Mouse (Mus musculus) forebrain, embryonic 10.5 days (tissue): ENCODE measurements at regions not wholly inside any gene's neighbourhood (a gene's known extent, or its start where the extent isn't known, plus 50 kb on each side); places are given as distances from the start of the nearest gene placed in this dataset.

Source experiments
- DNase-seq: peaks from one replicate; pipeline ENCODE4 v3.0.0-alpha.2; 2017; ENCODE audit warnings: low spot score; ENCODE audit errors: extremely low spot score
- H3K27ac ChIP-seq: fragments of 300-500 bp; sonication (generic); 2 replicates; pipeline ENCODE4 v1.5.1; 2016; ENCODE audit warnings: mild to moderate bottlenecking
- H3K27me3 ChIP-seq: fragments of 300-500 bp; sonication (generic); 2 replicates; pipeline ENCODE4 v1.6.1; 2016; ENCODE audit warnings: mild to moderate bottlenecking; ENCODE audit not compliant: poor library complexity, severe bottlenecking
- H3K36me3 ChIP-seq: fragments of 300-500 bp; sonication (generic); replicated peaks from 2 replicates; pipeline ENCODE4 v1.6.1; 2016; ENCODE audit warnings: mild to moderate bottlenecking, moderate library complexity
- H3K4me1 ChIP-seq: fragments of 300-500 bp; sonication (generic); 2 replicates; pipeline ENCODE4 v1.6.1; 2016
- H3K4me3 ChIP-seq: fragments of 300-500 bp; sonication (generic); 2 replicates; pipeline ENCODE4 v1.5.1; 2016; ENCODE audit warnings: mild to moderate bottlenecking, moderate library complexity
- H3K9me3 ChIP-seq: fragments of 300-500 bp; sonication (generic); 2 replicates; pipeline ENCODE4 v1.6.1; 2016; ENCODE audit warnings: mild to moderate bottlenecking, moderate library complexity
- WGBS: fragments of 180-500 bp; shearing (Covaris S2); methylation state at CpG from one replicate; pipeline ENCODE4 v1.1.7; 2016; 5-methylcytosine and 5-hydroxymethylcytosine counted together

DNA sequence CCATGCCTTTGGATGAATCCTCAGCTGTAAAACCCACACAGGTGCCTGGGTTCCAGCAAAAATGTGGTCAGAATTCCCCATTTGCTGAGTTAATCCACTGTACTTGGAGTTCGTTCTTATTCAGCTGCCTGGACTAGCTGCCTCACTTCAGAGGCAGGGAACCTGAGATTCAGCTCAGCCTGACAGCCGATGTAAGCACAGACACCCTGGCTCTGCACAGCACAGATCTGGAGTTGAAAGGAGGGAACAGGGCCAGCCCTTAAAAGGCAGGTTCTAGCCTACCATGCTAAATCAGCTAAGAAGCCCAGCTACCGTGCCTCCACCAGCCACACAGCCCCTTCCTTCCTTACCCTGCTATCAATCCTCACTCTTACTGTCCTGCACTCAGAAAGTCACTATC is 306.0 kb downstream of the Mroh4 start:
- WGBS: 73% methylated on average over 3 of the region's 3 CpGs
- H3K9me3 ChIP-seq: no peaks in the 10 kb centered on the region
- H3K27ac ChIP-seq: no peak overlapping the region
- H3K4me1 ChIP-seq: peaks cover 11% of the 10 kb centered on the region
- no peak overlapping the region for H3K4me3 ChIP-seq
- no peaks in the 10 kb centered on the region for H3K27me3 ChIP-seq
- DNase-seq: no peak
- no peaks in the 10 kb centered on the region for H3K36me3 ChIP-seq

DNA sequence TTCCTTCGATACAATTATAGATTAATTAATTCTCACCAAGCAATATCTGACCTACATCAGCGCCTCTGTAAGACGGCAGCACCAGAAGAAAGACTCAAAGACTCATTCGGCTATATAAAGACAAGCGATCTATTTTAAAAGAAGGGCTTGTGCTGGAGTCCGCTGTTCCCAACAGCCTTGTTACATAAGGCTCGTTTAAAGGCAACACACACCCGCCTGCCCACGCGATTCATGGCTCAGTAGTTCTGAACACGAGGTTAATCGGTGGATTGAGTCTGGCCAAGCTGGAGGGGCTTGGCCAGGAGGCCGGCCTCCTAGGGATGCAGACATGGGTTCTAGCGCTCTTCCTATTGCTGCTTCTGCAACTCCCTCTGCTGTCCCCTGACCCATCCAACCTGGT is 306.9 kb downstream of the Mroh4 start:
- Histone ChIP-seq H3K36me3 (no peaks in the 10 kb centered on the region), H3K9me3 (no peaks in the 10 kb centered on the region), H3K27me3 (no peaks in the 10 kb centered on the region), H3K27ac (no peak overlapping the region), H3K4me3 (no peak overlapping the region), H3K4me1 (peaks cover 11% of the 10 kb centered on the region)
- 70% methylated on average over 14 of the region's 14 CpGs for WGBS
- DNase-seq: no peak

DNA sequence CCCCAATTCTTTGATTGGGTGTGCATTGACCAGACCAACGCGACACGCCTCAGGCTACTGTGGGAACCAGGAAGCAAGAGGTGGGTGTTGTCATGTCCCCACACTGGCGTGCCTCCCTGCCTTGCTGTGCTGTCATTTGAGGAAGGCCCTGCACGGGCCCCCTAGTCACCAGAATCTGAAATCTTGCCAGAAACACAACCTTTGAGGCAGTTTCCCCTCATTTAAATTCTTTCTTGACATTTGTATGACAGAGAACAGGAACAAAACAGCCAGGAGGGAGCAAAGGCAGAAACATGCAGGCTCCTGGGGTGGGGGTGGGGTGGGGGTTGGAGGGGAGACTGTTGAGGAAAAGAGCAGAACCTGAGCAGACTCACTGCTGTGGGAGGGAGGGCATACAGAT is 309.5 kb downstream of the Mroh4 start:
- H3K27me3 ChIP-seq: no peaks in the 10 kb centered on the region
- WGBS: 85% methylated on average over 5 of the region's 5 CpGs
- H3K27ac ChIP-seq: no peak overlapping the region

DNA sequence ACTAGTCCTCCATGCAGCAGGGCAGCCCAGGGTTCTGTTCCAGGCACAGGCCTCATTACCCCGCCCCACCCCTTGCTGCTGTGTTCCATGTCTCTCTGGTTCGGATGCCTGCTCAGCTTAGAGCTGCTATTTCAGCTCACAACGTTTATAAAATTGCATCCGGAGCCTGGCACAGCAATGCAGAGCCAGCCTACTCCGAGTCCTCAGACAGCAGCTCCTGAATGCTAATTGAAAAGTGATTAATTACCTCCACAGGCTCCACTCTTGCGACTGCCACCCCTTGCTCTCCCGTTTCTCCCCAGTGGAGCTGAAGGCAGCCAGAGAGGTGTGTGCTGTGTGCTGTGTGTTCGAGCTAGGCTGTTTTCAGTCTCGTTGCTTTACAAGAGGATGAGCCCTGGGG is 310.6 kb downstream of the Mroh4 start:
- H3K36me3 ChIP-seq: no peaks in the 10 kb centered on the region
- no peak overlapping the region for H3K27ac ChIP-seq
- H3K27me3 ChIP-seq: no peaks in the 10 kb centered on the region
- no peak overlapping the region for H3K4me3 ChIP-seq
- H3K4me1 ChIP-seq: peaks cover 11% of the 10 kb centered on the region
- WGBS: 59% methylated on average over 9 of the region's 9 CpGs
- H3K9me3 ChIP-seq: no peaks in the 10 kb centered on the region
- no peak for DNase-seq

More for the DNA sequence above, 309.5 kb downstream of the Mroh4 start:
- Histone ChIP-seq H3K36me3 (no peaks in the 10 kb centered on the region), H3K4me1 (peaks cover 11% of the 10 kb centered on the region), H3K9me3 (no peaks in the 10 kb centered on the region), H3K4me3 (no peak overlapping the region)
- DNase-seq: no peak

DNA sequence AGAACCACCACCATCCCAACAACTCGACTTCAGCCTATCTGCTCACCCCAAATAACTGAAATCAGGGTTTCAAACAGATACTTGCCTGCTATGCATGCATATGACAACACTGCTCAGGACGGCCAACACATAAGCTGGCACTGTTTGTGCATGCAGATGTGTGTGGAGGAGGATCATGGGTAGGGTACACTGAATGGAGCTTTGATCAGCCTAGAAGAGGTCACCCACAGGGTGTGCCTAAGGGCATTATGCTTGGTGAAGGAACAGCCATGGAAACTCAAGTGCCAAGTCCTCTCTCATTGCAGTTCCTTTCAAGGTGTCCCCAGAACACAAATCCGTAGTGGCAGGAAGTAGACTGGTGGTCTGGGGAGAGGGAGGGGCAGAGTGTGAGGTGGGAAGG is 316.7 kb downstream of the Mroh4 start:
- peaks cover 15% of the 10 kb centered on the region for H3K4me1 ChIP-seq
- H3K27ac ChIP-seq: no peak overlapping the region
- H3K36me3 ChIP-seq: no peaks in the 10 kb centered on the region
- H3K9me3 ChIP-seq: no peaks in the 10 kb centered on the region
- DNase-seq: no peak
- WGBS: 77% methylated on average over 3 of the region's 3 CpGs
- no peak overlapping the region for H3K4me3 ChIP-seq
- H3K27me3 ChIP-seq: no peaks in the 10 kb centered on the region

DNA sequence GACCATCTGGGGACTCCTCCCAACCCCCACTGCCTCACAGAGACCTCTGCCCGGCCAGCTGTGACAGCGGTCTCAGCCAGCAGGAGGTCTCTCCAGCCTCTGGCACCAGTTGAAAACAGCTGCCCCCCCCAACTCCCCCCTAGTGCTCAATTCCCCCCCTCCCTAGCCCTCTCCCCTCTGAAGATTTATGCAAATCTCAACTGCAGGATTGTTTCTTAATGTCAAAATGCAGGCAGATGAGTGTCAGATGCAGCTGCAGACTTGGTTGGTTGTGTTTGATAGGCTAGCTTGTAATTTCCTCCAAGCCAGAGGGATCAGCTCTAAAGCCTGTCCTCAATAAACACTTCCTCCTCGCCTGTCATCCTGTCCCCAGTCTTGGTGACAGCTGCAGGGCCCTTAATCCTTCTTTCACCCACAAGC is 317.7 kb downstream of the Mroh4 start:
- Histone ChIP-seq H3K4me3 (no peak overlapping the region), H3K4me1 (peaks cover 15% of the 10 kb centered on the region), H3K36me3 (no peaks in the 10 kb centered on the region), H3K9me3 (no peaks in the 10 kb centered on the region), H3K27me3 (no peaks in the 10 kb centered on the region), H3K27ac (peak overlapping the region; percentile 20; the same call in 1 of the 2 replicates)
- WGBS: 19% methylated on average over 3 of the region's 3 CpGs
- DNase-seq: no peak

DNA sequence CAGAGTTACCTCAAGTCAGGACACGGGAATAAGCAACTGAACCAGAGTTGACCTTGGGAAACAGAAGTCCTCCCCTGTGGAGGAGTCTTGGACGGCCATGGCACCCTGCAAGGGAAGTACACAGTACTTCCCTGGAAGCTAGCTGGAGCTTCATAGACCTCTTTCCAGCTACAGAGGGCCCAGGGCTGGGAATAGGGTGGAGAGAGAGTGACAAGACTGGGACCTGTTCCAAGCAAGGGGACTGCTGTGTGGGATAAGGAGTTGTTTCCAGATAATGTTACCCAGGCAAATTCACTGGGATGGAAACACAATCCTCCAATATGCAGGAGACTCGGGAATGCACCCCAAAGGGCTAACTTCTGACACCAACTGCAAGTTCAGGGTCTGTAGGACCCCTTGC is 325.1 kb downstream of the Mroh4 start:
- 69% methylated on average over 3 of the region's 3 CpGs for WGBS

DNA sequence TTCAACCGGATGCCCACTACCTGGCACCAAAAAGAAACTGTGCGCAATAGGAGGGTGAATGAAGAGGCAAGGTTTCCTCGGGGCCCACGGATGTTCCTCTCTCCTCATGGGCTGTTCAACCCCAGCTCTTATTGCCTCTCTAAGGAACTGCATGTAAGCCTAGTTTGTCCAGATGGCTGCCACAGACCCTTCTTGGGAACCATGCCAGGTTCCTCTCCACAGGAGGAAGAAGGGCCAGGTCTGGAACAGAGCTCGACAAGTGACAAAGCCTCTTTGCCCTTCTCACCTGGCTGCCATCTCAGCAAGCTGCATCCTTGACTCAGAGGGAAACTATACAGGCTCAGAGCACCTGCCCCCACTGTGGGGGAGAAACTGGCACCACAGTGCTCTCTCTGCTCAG is 329.6 kb downstream of the Mroh4 start:
- H3K36me3 ChIP-seq: no peaks in the 10 kb centered on the region
- no peaks in the 10 kb centered on the region for H3K9me3 ChIP-seq
- no peak overlapping the region for H3K4me3 ChIP-seq
- H3K4me1 ChIP-seq: no peaks in the 10 kb centered on the region
- H3K27ac ChIP-seq: no peak overlapping the region
- 94% methylated on average over 5 of the region's 5 CpGs for WGBS
- no peaks in the 10 kb centered on the region for H3K27me3 ChIP-seq
- no peak for DNase-seq

More for the DNA sequence above, 325.1 kb downstream of the Mroh4 start:
- no peak for DNase-seq
- H3K27ac ChIP-seq: no peak overlapping the region
- H3K4me1 ChIP-seq: no peaks in the 10 kb centered on the region
- no peaks in the 10 kb centered on the region for H3K9me3 ChIP-seq
- H3K4me3 ChIP-seq: no peak overlapping the region
- H3K36me3 ChIP-seq: no peaks in the 10 kb centered on the region
- no peaks in the 10 kb centered on the region for H3K27me3 ChIP-seq

DNA sequence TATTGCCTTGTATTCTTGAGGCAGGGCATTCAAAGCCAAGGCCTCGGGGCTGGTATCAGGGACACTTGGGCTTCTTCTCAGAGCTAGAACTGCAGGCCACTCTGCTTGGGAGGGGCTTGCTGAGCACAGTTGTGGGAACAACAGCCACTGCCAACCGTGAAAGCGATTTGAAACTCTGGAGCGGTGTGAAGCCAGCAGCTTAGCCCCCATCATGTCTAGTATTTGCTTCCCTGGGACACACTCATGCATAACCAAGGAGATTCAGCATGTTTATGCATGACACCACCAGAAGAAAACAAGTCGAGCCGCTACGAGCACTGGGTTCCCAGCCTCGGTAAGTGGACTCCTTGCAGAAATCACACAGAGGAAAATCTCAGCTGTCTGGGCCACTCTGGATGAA is 339.9 kb downstream of the Mroh4 start:
- H3K27ac ChIP-seq: no peak overlapping the region
- peaks cover 5% of the 10 kb centered on the region for H3K4me1 ChIP-seq
- no peaks in the 10 kb centered on the region for H3K27me3 ChIP-seq
- H3K9me3 ChIP-seq: no peaks in the 10 kb centered on the region
- no peaks in the 10 kb centered on the region for H3K36me3 ChIP-seq
- DNase-seq: no peak
- 80% methylated on average over 8 of the region's 8 CpGs for WGBS
- no peak overlapping the region for H3K4me3 ChIP-seq

DNA sequence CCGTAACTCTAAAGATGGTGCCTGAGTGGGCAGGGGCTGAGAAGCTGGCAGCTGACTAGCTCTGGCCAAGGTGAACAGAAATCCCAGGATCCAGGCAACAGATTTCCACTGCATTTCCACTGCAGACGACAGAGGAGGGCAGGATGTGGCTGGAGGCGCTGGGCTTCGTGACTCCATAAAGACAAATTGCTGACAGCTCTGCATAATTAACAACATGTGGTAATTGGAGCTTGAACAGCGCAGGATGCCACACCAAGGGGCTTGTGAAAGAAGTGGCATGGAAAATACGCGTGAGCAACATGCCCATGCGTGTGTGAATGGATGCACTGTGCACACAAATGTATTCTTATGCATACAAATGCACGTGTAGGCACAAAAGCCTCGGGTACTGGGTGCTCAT is 341.5 kb downstream of the Mroh4 start:
- H3K27ac ChIP-seq: peak overlapping the region; percentile 20; the same call in 1 of the 2 replicates
- whole genome bisulfite sequencing: 80% methylated on average over 10 of the region's 10 CpGs
- DNase-seq: no peak

DNA sequence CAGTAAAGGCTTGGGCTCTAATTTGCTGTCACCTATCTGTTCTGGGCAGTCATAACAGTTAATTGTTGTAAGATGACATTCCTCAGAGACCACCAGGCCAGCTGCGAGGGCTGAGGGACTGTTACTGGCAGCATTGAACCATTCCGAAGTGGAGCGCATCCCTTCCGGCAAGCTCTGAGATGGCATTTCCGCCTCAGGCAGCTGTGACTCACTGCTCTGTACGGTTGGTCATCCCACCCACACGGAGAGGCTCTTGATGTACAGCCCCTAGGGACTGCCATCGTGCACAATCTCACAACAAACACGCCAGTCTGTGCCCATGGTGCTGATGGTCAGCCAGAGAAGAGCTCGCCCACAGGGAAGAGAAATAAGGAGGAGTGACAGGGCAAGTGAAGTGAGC is 342.0 kb downstream of the Mroh4 start:
- DNase-seq: no peak
- H3K27me3 ChIP-seq: no peaks in the 10 kb centered on the region
- H3K4me3 ChIP-seq: no peak overlapping the region
- H3K36me3 ChIP-seq: no peaks in the 10 kb centered on the region
- H3K4me1 ChIP-seq: peaks cover 5% of the 10 kb centered on the region
- no peaks in the 10 kb centered on the region for H3K9me3 ChIP-seq
- no peak overlapping the region for H3K27ac ChIP-seq
- 84% methylated on average over 10 of the region's 10 CpGs for WGBS

More for the DNA sequence above, 341.5 kb downstream of the Mroh4 start:
- Histone ChIP-seq H3K9me3 (no peaks in the 10 kb centered on the region), H3K27me3 (no peaks in the 10 kb centered on the region), H3K36me3 (no peaks in the 10 kb centered on the region), H3K4me1 (peaks cover 5% of the 10 kb centered on the region), H3K4me3 (no peak overlapping the region)

DNA sequence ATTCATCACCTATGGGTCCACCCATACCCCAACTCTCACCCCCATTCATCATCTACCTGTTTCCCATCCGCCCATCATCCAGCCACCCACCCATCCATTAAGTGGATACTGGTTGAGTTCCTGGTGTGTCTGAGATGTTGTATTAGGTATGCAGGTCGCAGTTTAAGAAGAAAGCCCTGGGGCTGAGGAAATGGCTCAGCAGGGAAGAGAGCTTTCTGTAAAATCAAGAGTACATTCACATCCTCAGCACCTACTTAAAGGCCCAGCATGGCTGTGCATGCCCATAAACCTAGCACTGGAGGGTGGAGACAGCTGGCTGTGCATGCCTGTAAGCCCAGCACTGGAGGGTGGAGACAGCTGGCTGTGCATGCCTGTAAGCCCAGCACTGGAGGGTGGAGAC is 348.7 kb downstream of the Mroh4 start:
- no peak overlapping the region for H3K4me3 ChIP-seq
- no peaks in the 10 kb centered on the region for H3K9me3 ChIP-seq
- 0 out of 2 replicates have a peak, but pooled peaks cover 4% of the 10 kb centered on the region for H3K4me1 ChIP-seq
- no peak for DNase-seq
- H3K27me3 ChIP-seq: no peaks in the 10 kb centered on the region
- H3K27ac ChIP-seq: no peak overlapping the region
- WGBS: 86% methylated on average over 2 of the region's 2 CpGs
- H3K36me3 ChIP-seq: no peaks in the 10 kb centered on the region

DNA sequence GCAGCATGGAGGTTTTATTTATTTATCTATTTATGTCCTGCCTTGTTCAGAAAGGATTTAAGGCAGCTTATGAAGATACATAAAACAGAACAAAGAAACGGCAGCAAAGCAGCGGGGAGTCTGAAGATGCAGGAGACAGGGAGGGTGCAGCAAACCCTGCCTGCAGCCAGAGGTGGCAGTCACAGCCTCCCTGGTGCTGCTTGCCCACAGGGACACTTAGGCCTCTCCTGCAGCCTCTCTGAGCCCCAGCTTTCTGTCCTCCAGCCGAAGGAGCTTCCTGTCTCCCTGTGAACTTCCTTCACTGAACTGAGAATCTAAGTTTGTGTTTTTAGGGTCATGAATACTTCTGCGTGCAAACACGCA is 353.0 kb downstream of the Mroh4 start:
- no peaks in the 10 kb centered on the region for H3K9me3 ChIP-seq
- 67% methylated on average over 5 of the region's 5 CpGs for WGBS
- no peak for DNase-seq
- 0 out of 2 replicates have a peak, but pooled peaks cover 4% of the 10 kb centered on the region for H3K4me1 ChIP-seq
- no peak overlapping the region for H3K27ac ChIP-seq
- H3K27me3 ChIP-seq: no peaks in the 10 kb centered on the region
- no peaks in the 10 kb centered on the region for H3K36me3 ChIP-seq
- no peak overlapping the region for H3K4me3 ChIP-seq

DNA sequence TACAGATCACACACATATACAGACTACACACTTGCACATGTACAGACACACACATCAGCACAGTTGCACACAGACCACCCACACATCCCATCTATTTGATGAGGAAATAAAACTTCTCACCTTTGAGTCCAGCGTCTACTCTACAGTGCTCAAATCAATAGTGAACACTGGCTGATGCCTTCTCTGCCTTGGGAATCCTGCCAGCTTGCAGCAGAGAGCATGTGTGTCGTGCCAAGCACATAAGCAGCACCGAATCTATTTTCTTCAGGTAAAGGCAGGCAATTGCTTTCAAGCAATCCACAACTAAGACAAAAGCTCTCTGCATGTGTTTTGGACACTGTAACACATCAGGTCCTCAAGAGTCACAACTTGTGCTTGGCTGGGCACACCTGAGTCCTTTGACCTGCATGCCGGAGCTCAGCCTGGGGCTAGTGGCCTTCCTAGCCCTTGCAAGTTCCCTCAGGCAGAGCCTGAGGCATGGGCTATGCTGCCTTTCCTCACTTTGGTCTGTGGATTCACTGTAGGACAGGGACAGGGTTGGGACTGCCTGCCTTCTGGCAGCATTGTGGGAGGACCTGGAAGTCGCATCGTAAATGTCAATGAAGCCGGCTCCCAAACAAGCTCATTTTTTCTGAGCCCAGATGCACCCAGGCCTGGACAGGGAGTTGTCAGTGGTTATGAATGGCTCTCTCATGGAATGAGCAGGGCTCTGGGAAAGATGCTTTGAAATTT is 353.5 kb downstream of the Mroh4 start:
- Histone ChIP-seq H3K4me1 (0 out of 2 replicates have a peak, but pooled peaks cover 4% of the 10 kb centered on the region), H3K36me3 (no peaks in the 10 kb centered on the region), H3K27ac (no peak overlapping the region), H3K27me3 (no peaks in the 10 kb centered on the region), H3K9me3 (no peaks in the 10 kb centered on the region), H3K4me3 (no peak overlapping the region)
- WGBS: 81% methylated on average over 7 of the region's 7 CpGs
- DNase-seq: no peak
